Mouse (Mus musculus) forebrain, embryonic 14.5 days (tissue): ENCODE data around the gene Hhipl1. TPM values are rescaled to one million over a fixed set of nuclear protein-coding genes. Genes with fewer than 3 reads are reported as not detected.

Experiments used
- ATAC-seq: fragments of 200-750 bp; cut with Nextera tagmentation; 2 replicates; pipeline ENCODE4 v1.8.0; 2017; ENCODE audit warnings: mild to moderate bottlenecking, moderate library complexity
- DNase-seq: peaks from one replicate; pipeline ENCODE4 v3.0.0-alpha.2; 2015; ENCODE audit warnings: low spot score
- H3K27ac ChIP-seq: fragments of 300-500 bp; sonication (generic); 2 replicates; pipeline ENCODE4 v1.5.1; 2014; ENCODE audit warnings: low read depth, mild to moderate bottlenecking, control low read depth, low read length, moderate library complexity
- H3K27me3 ChIP-seq: fragments of 300-500 bp; sonication (generic); replicated peaks from 2 replicates; pipeline ENCODE4 v1.6.1; 2014; ENCODE audit warnings: low read length, control low read depth, mixed read lengths; ENCODE audit not compliant: control insufficient read depth, insufficient read depth
- H3K36me3 ChIP-seq: fragments of 300-500 bp; sonication (generic); 2 replicates; pipeline ENCODE4 v1.6.1; 2014; ENCODE audit warnings: low read length, control low read depth; ENCODE audit not compliant: control insufficient read depth, insufficient read depth
- H3K4me1 ChIP-seq: fragments of 300-500 bp; sonication (generic); 2 replicates; pipeline ENCODE4 v1.6.1; 2014; ENCODE audit warnings: antibody characterized with exemption, low read length, control low read depth; ENCODE audit not compliant: control insufficient read depth, insufficient read depth
- H3K4me2 ChIP-seq: fragments of 300-500 bp; sonication (generic); 2 replicates; pipeline ENCODE4 v1.6.1; 2014; ENCODE audit warnings: mild to moderate bottlenecking, control low read depth, low read length
- H3K4me3 ChIP-seq: fragments of 300-500 bp; sonication (generic); 2 replicates; pipeline ENCODE4 v1.5.1; 2014; ENCODE audit warnings: low read depth, low read length, control low read depth
- H3K9ac ChIP-seq: fragments of 300-500 bp; sonication (generic); 2 replicates; pipeline ENCODE4 v1.6.1; 2014; ENCODE audit warnings: mild to moderate bottlenecking, low read length, control low read depth, moderate library complexity
- H3K9me3 ChIP-seq: fragments of 300-500 bp; sonication (generic); replicated peaks from 2 replicates; pipeline ENCODE4 v1.6.1; 2016; ENCODE audit warnings: low read length, control low read depth, mixed read lengths; ENCODE audit not compliant: control insufficient read depth
- WGBS: fragments of 180-500 bp; shearing (Covaris S2); extraction: QIAGEN DNeasy Blood & Tissue Kit; methylation state at CpG from one replicate; pipeline ENCODE4 v1.1.7; 2014; 5-methylcytosine and 5-hydroxymethylcytosine counted together
- polyA plus RNA-seq: library from polyadenylated mRNA; unstranded; fragments of >200 nt; fragmentation: Nextera tagmentation; extraction: Ambion mirVana; gene quantifications from 2 replicates; pipeline ENCODE4 v1.2.1, GENCODE M21; 2014

The Hhipl1 gene
- polyA plus RNA-seq, 1 experiment from 2014 or later = 1.4 TPM

DNA sequence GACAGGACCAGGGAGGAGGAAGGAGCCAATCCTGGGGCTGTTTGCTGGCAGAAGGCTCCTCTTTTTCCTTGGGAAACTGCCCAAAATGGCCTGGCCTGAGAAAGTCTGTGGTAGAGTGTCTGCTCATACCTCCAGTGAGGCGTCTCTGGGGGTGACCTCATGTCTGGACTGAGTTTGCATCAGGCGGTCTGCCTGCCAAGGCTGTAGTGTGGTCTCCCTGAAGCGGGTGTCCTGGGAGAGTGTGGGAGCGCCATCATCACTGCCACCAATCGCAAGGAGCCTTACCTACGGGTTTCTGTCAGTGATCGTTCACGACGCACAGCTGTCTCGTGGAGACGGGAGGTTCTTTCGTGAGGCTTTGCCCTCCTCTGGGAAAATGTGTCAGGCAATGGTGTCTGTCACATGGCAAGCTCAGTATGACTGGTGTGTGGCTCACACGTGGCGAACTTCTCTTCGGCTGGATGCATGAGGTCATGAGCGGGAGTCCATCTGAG, 2.3 kb downstream of the Hhipl1 start:
- no peaks in the 10 kb centered on the region for H3K27me3 ChIP-seq
- no peak overlapping the region for H3K4me2 ChIP-seq
- 87% methylated on average over 16 of the region's 16 CpGs for WGBS
- no peaks in the 10 kb centered on the region for H3K36me3 ChIP-seq
- ATAC-seq (no peak), DNase-seq (no peak)
- H3K9ac ChIP-seq = no peak overlapping the region
- H3K4me1 ChIP-seq = peaks cover 7% of the 10 kb centered on the region; the same call in 1 of the 2 replicates
- no peaks in the 10 kb centered on the region for H3K9me3 ChIP-seq
- no peak overlapping the region for H3K4me3 ChIP-seq
- no peak overlapping the region for H3K27ac ChIP-seq

DNA sequence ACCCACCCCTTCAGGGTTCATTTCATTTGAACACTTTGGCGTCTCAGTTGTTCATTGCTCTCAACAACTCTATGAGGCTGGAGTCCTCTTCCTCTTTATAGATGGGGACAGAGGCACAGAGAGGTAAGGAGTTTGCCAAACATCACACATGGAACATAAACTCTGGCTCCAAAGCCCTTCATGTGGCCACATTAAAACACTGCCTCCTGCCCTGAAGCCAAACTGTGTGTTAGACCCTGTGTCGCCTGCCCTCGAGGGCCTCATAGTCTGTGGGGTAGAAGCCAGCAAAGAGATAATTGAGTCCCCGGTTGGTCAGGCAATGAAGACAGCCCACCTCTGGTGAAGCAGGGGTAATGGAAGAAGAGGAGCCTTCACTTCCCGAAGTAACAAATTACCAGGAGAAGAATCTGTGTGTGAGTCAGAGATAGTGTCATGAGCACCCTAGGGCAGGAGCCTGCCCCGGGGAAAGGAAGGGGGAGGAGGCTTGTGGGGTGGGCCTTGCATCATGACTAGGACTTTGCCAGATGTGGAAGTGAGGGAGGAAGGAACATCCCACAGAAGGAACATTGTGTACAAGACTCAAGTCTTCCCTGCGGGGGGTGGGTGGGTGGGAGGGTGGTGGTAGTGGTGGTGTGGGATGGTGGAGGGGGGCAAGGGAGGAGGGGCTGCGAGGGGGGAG, 3.2 kb downstream of the Hhipl1 start:
- Histone ChIP-seq H3K4me1 (peaks cover 7% of the 10 kb centered on the region; the same call in 1 of the 2 replicates), H3K27ac (no peak overlapping the region), H3K4me2 (no peak overlapping the region), H3K27me3 (no peaks in the 10 kb centered on the region), H3K4me3 (no peak overlapping the region), H3K9me3 (no peaks in the 10 kb centered on the region), H3K9ac (no peak overlapping the region), H3K36me3 (no peaks in the 10 kb centered on the region)
- DNase-seq = no peak
- no peak for ATAC-seq
- WGBS = 75% methylated on average over 8 of the region's 8 CpGs

DNA sequence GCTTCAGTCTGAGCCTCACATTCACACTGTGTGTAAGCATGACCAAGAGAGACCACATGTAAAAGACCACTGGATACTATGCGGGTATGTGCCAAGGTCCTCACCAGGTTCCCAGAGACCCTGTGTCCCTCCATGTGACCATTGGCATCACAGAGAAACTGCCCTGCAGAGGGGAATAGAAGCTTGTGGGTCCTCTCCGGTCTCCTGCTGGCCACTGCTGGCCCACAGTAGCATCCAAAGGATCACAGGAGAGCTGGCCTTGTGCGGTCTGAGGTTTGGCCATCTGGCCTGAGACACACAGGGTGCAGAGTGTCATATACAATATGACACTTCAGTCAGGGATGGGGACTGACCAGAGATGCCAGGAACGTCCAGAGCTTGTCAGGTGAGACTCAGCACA, 4.0 kb downstream of the Hhipl1 start:
- Histone ChIP-seq H3K4me2 (no peak overlapping the region), H3K27me3 (no peaks in the 10 kb centered on the region), H3K4me3 (no peak overlapping the region), H3K36me3 (no peaks in the 10 kb centered on the region), H3K4me1 (peaks cover 7% of the 10 kb centered on the region; the same call in 1 of the 2 replicates), H3K9ac (no peak overlapping the region), H3K27ac (no peak overlapping the region), H3K9me3 (no peaks in the 10 kb centered on the region)
- DNase-seq (no peak), ATAC-seq (no peak)
- 85% methylated on average over 4 of the region's 4 CpGs for WGBS

DNA sequence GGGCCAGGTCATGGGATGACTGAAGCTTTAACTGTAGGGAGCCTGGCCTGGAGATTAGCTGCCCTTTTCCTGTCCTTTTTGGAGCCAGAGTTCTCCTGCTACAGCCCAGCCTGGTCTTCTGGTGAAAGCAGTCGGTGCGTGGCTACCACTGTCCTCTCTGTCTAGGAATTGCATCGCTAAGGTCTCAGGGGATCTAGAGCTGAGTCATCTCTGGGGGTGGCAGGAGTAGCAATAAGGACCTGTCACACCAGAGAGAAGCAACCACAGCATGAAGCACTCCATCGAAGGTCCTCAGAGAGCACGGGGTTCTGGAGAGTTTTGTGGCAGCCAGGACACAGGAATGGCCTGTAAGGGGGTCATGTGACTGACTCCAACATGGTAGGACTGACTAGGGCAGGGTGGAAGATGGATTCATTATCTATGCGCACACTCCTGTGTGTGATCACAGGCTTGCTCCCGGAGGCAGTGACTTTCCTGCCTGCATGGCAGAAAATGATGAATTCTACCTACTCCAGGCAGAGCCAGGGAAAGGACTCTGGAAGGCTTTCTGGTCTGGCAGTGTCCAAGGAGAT, 4.5 kb downstream of the Hhipl1 start:
- H3K4me3 ChIP-seq = no peak overlapping the region
- no peak for DNase-seq
- 88% methylated on average over 7 of the region's 7 CpGs for WGBS
- no peak overlapping the region for H3K9ac ChIP-seq
- no peak for ATAC-seq
- H3K9me3 ChIP-seq = no peaks in the 10 kb centered on the region
- H3K4me1 ChIP-seq = peaks cover 7% of the 10 kb centered on the region; the same call in 1 of the 2 replicates
- H3K27me3 ChIP-seq = no peaks in the 10 kb centered on the region
- no peaks in the 10 kb centered on the region for H3K36me3 ChIP-seq
- H3K27ac ChIP-seq = no peak overlapping the region
- H3K4me2 ChIP-seq = no peak overlapping the region

DNA sequence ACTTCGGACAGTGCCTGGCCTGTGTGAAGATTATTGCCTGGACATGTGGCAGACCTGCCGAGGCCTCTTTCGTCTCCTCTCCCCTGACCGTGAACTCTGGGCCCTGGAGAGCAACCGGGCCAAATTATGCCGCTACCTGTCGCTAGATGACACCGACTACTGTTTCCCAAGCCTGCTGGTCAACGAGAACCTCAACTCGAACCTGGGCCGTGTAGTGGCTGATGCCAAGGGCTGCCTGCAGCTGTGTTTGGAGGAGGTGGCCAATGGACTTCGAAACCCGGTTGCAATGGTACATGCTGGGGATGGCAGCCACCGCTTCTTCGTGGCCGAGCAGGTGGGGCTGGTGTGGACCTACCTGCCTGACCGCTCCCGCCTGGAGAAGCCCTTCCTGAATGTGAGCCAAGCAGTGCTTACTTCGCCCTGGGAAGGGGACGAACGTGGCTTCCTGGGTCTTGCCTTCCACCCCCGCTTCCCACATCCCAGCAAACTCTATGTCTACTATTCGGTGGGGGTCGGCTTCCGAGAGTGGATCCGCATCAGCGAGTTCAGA, 5.7 kb downstream of the Hhipl1 start:
- no peaks in the 10 kb centered on the region for H3K36me3 ChIP-seq
- H3K9me3 ChIP-seq = no peaks in the 10 kb centered on the region
- ATAC-seq (no peak), DNase-seq (no peak)
- H3K27me3 ChIP-seq = no peaks in the 10 kb centered on the region
- no peak overlapping the region for H3K9ac ChIP-seq
- no peak overlapping the region for H3K4me2 ChIP-seq
- 95% methylated on average over 27 of the region's 27 CpGs for WGBS
- H3K4me1 ChIP-seq = peaks cover 3% of the 10 kb centered on the region; the same call in 1 of the 2 replicates
- no peak overlapping the region for H3K4me3 ChIP-seq
- no peak overlapping the region for H3K27ac ChIP-seq

DNA sequence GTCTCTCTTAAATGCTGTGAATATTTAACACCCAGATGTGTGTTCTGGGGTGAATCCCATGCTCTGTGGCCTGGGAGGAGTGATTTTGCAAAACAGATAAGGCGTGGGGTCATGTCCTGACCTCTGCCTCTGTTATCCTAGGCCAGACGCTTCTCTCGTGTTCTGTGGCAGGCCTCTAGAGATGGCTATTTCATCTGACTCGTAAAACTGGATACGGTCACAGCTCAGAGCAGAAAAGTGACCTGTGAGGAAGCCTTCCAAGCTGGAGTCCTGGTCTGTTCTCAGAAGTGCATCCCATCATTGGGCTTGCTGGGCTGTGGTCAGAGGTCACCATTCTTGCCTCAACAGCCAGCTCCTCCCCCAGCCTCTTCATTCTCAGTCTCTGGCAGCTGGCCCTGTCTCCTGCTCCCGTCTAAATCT, 6.4 kb downstream of the Hhipl1 start:
- Histone ChIP-seq H3K9ac (no peak overlapping the region), H3K27me3 (no peaks in the 10 kb centered on the region), H3K27ac (no peak overlapping the region), H3K36me3 (no peaks in the 10 kb centered on the region), H3K4me2 (no peak overlapping the region), H3K9me3 (no peaks in the 10 kb centered on the region), H3K4me3 (no peak overlapping the region), H3K4me1 (peaks cover 7% of the 10 kb centered on the region; the same call in 1 of the 2 replicates)
- 70% methylated on average over 6 of the region's 6 CpGs for WGBS
- ATAC-seq = no peak; the same call in 1 of the 2 replicates
- DNase-seq = no peak

DNA sequence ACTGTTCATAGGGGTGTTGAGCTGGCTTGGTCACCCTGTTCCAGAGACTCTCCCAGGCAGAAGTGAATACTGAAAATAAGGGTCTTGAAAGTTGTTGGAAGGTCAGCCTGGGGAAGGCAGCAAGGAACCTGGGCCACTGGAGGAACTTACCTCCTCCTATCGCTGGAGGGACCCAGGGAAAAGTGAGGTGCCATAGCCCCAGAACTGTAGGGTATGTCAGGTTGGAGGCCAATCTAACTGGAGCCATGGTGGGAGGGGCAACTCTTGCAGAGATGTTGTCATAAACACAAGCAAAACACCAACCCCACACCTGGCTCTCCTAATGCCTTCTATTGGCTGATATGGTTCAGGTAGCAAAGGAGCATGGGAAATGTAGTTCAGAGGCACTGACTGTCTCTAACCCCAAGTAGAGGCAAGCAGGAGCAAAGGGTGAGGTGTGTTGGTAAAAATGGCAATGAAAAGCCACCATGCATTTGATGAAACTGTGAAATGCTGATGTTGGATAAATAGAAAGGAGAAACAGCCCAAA, 7.2 kb downstream of the Hhipl1 start:
- Histone ChIP-seq H3K9ac (no peak overlapping the region), H3K4me1 (peaks cover 12% of the 10 kb centered on the region), H3K9me3 (no peaks in the 10 kb centered on the region), H3K27me3 (no peaks in the 10 kb centered on the region), H3K4me2 (no peak overlapping the region), H3K36me3 (no peaks in the 10 kb centered on the region), H3K4me3 (no peak overlapping the region), H3K27ac (no peak overlapping the region)
- ATAC-seq = no peak
- DNase-seq = no peak
- WGBS = 100% methylated on average over 1 of the region's 1 CpGs

DNA sequence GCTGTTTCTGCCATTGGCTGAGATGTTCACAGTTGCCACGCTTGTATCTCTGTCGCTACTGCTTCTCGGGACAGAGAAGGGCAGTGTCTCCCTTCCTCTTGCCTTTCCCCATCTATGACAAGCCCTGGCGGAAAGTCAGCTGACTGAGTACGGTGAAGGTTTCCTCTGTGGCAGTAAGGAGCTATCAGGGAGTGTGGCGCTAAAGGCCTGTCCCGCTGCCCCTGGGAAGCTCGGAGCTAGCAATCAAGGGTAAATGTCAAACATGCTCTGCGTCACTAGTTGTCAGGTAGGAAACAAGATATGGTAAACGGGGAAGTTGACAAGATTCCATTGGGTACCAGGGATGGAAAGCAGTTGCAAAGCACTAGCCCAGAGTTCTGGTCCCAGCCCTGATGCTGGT, 9.7 kb downstream of the Hhipl1 start:
- Histone ChIP-seq H3K9ac (no peak overlapping the region), H3K36me3 (no peaks in the 10 kb centered on the region), H3K27ac (no peak overlapping the region), H3K4me2 (no peak overlapping the region), H3K9me3 (no peaks in the 10 kb centered on the region), H3K27me3 (no peaks in the 10 kb centered on the region), H3K4me1 (peaks cover 29% of the 10 kb centered on the region), H3K4me3 (no peak overlapping the region)
- ATAC-seq (no peak), DNase-seq (no peak)
- WGBS = 54% methylated on average over 10 of the region's 10 CpGs

DNA sequence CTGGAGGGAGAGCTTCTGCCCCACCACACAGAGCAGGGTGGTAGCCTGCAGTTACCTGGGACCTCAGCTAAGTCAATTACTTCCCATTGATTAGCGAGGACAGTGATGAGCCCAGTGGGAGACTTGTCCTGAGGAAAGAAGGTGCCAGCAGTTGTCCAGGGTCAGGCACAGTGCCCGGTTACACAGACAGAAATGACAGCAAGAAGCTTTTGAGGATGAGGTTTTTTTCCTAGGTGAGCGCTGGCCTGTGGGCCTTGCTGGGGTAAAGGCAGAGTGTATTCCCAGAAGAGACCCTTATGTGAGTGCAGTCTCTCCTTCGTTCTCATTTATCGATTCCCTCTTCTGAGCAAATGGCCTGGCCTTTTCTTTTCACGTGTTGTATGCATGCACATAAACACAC, 10.6 kb downstream of the Hhipl1 start:
- Histone ChIP-seq H3K4me1 (peaks cover 30% of the 10 kb centered on the region), H3K27ac (no peak overlapping the region), H3K27me3 (no peaks in the 10 kb centered on the region), H3K36me3 (no peaks in the 10 kb centered on the region), H3K9ac (no peak overlapping the region; the same call in 1 of the 2 replicates), H3K4me2 (no peak overlapping the region), H3K9me3 (no peaks in the 10 kb centered on the region), H3K4me3 (no peak overlapping the region)
- ATAC-seq = no peak
- WGBS = 25% methylated on average over 6 of the region's 6 CpGs
- DNase-seq = no peak
